Mouse (Mus musculus) gastrocnemius, adult 18-20 months (tissue): Measurements from ENCODE around the gene Gm49321. TPM values are rescaled to one million over a fixed set of nuclear protein-coding genes. Genes with fewer than 3 reads are reported as not detected.

Experiments used
- DNase-seq: peaks from one replicate; pipeline ENCODE4 v3.0.0; 2021; ENCODE audit warnings: low spot score
- long read RNA-seq, 2 experiments: library from polyadenylated mRNA; stranded (forward); transcript quantifications; one replicate each; pipeline ENCODE4 v2.0.0; 2021
- total RNA-seq, 2 experiments: library from RNA; stranded (reverse); gene quantifications; 2 replicates each; pipeline ENCODE4 v1.2.3; 2021

Gm49321 gene
- 1 to 10 TPM; 2.1 to 2.2 TPM for total RNA-seq
- long read RNA-seq, experiment 1: 0 reads
- long read RNA-seq, experiment 2: 0 reads

GRCm38 (mm10) chr12:73937353-73937752 is at the start of gene Gm49321:
Gene Gm49321, plus strand, starts transcription at chr12:73937653.
- no peak for DNase-seq

- DNase-seq: no peak
Observed at GRCm38 (mm10) chr12:73888003-73888783, 49.3 kb upstream of the Gm49321 start.

GRCm38 (mm10) chr12:73889571-73889970 is 47.9 kb upstream of the Gm49321 start:
- no peak for DNase-seq

- DNase-seq: no peak
Observed at GRCm38 (mm10) chr12:73890086-73890485, 47.4 kb upstream of the Gm49321 start.

- no peak for DNase-seq
Observed at GRCm38 (mm10) chr12:73892616-73893015, 44.8 kb upstream of the Gm49321 start.

- no peak for DNase-seq
Observed at GRCm38 (mm10) chr12:73894838-73895237, 42.6 kb upstream of the Gm49321 start.

GRCm38 (mm10) chr12:73895674-73896073 is 41.8 kb upstream of the Gm49321 start:
- DNase-seq: no peak

- no peak for DNase-seq
Observed at GRCm38 (mm10) chr12:73896471-73896870, 41.0 kb upstream of the Gm49321 start.

- no peak for DNase-seq
Observed at GRCm38 (mm10) chr12:73898281-73898680, 39.2 kb upstream of the Gm49321 start.

GRCm38 (mm10) chr12:73904133-73904934 is 33.1 kb upstream of the Gm49321 start:
- no peak for DNase-seq

- DNase-seq: no peak
Observed at GRCm38 (mm10) chr12:73905041-73905440, 32.4 kb upstream of the Gm49321 start.

GRCm38 (mm10) chr12:73905555-73905954 is 31.9 kb upstream of the Gm49321 start:
- no peak for DNase-seq

- DNase-seq: no peak
Observed at GRCm38 (mm10) chr12:73907079-73907672, 30.3 kb upstream of the Gm49321 start.

GRCm38 (mm10) chr12:73907673-73908150 is 29.7 kb upstream of the Gm49321 start:
- DNase-seq: peak; percentile 96

- DNase-seq: peak; percentile 41
Observed at GRCm38 (mm10) chr12:73908274-73909012, 29.0 kb upstream of the Gm49321 start.

GRCm38 (mm10) chr12:73909013-73909575 is 28.4 kb upstream of the Gm49321 start:
- DNase-seq: no peak

GRCm38 (mm10) chr12:73918479-73918878 is 19.0 kb upstream of the Gm49321 start:
- DNase-seq: no peak

GRCm38 (mm10) chr12:73930266-73930665 is 7.2 kb upstream of the Gm49321 start:
- no peak for DNase-seq

GRCm38 (mm10) chr12:73931274-73931673 is 6.2 kb upstream of the Gm49321 start:
- DNase-seq: no peak

- no peak for DNase-seq
Observed at GRCm38 (mm10) chr12:73934528-73934927, 2.9 kb upstream of the Gm49321 start.

- peak; percentile 9 for DNase-seq
Observed at GRCm38 (mm10) chr12:73939542-73939941, 2.1 kb downstream of the Gm49321 start.
